Mouse (Mus musculus): ENCODE measurements around the gene Atp5e. TPM values are rescaled to one million over a fixed set of nuclear protein-coding genes. Genes with fewer than 3 reads are reported as not detected.

The Atp5e gene
- polyA plus RNA-seq (2012; fragmentation: generic; extraction: Trizol): 1,000 to 10,000 TPM; 1,261 to 1,349 TPM

DNA sequence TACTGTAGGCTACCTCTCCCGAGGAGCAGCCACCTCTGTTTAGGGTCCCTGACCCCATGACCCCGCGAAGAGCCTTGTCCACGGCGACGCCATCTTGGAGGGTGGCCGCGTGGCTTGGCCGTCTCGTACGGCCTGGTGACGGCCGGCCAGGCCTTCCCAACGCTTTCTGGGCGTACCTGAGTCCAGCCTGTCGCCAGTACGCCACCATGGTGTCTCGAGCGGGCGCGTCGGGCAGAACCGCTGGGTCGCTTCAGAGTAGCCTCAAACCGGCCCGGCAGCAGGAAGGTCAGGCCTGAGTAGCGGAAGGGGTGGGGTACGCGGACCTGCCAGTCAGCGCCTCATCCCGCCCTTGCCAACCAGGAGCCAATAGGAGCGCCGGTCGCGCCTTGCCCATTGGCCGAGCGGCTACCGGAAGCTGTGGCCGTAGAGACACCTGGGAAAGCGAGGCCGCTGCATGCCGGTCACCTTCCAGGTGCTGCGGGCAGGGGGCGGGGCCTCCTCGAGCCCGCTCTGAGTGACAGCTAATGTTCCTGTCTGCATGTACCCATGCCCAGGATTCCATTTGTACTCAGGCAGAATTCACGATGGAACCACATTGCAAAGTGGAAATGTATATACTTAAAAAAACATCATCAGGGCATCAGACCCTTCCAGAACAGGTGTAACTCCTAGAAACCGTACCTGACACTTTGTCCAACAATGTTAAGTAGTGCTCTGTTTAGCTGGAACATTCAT is at the start of gene Atp5e:
Gene Atp5e, minus strand, starts transcription at position 317 of the 735 bp plus-strand sequence.

DNA sequence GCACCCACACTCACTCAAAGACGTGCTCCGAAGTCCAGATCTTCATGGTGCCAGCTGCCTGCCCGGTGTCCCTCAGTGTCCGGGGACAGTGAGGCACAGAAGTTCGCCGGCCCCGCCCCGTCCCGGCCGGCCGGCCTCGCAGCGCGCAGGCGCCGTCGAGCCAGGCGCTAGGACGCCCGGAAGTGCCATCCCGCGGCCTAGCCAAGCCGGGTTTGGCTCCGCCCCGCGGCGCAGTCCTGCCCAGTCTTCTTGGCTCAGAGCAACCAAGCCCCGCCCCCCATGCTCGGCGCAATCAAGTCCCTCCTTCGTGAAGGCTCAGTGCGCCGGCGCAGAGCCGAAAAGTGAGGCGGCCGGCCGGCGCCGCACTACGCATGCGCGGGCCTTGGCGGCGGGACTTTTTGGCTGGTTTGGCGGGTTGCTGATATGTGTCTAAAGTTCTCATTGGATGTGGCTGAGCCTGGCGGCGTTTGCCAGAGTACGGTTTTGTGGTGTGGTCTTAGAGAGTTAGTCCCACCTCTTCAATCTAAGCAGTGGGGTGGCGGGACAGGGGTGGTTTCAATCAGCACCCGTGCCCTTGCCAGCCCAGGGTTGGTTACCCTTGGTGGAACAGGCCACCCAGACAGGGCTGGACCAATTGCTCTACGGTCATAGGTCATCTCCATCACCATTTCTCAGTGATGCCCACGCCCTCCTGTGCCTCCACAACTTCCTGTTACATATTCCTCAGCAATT is 9.1 kb upstream of the Atp5e start, which contains the start of gene Prelid3b:
Gene Prelid3b, minus strand, starts transcription at position 264 of the 732 bp plus-strand sequence.

DNA sequence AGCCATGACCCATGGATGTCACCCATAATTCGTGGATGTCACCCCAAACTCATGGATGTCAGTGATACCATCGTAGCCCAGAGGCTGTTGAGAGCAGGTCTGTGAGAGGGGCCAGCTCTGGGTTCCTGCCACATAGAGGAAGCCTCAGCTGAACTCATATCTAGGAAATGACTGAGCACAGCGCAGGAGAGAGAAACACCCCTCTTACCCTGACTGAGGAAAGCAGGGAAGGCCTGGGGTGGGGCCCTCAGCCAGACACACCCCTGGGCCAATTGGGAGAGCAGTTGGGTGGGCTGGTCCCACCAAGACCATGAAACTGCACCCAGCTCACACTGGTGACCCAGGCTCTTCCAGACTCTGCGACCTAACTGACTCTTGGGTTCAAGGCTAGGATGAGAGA is 13.6 kb downstream of the Atp5e start, which contains the start of gene Tubb1:
Gene Tubb1, plus strand, starts transcription at position 343 of the 400 bp plus-strand sequence.

DNA sequence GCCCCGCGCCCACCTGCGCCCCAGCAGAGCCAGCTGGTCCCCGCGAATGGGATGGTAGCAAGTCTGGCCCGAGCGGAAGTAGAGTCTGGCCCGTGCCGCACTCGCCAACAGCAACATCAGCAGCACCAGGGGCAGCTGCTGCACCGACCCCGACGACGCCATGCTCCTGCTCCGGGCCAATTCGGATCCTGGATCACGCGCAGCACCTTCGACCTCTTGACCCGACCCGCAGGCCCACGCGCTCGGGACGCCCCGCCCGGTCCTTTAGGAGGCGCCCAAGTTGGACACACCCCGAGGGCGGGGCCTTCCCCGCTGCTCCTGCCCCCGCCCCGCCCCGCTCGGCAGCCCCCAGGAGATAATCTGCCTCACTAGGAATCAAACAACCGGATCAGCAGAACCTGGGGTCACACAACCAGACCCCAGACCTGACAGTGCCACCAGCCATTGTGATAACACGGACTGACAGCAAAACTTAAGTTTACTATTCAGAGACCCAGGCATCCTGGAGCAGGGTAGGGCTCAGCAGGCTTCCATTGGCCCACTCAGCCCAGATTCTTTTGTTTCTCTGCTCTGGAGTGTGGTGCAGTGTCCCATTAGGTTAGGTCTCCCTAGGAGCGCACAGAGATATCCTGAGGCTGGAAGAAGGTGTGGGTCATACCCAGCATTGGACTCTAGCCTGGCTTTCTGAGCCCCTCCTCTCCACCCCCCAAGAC is 25.0 kb downstream of the Atp5e start, which contains the start of gene Ctsz:
Gene Ctsz, minus strand, starts transcription at position 303 of the 713 bp plus-strand sequence.

DNA sequence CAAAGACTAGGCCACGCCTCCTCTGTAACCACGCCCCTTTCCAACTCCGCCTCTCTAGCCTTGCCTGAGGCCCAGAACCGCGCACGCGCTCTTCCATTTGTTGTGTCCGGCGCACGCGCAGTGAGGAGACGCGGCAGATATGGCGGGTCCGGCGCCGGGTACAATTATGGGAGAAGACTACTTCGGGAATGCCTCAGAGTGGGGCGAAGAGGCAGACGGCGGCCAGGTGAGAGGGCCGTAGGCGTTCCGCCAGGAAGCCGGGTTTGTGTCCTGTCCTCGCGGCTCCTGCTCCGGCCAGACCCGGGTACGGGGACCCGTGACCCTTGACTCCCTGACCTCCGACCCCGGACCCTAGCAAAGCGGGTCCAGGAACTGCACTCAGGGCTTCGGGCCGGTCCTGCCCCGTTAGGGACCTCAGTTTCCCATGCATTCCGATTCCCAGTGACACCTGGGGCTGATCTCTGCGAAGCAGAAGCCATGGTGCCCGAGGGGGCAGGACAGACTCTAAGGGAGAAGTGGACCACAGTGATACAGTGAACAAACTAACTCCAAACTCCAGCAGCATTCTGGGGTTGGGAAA is 48.1 kb downstream of the Atp5e start, which contains the start of gene Nelfcd:
Gene Nelfcd, plus strand, starts transcription at position 74 of the 580 bp plus-strand sequence.

Other genes starting within 250 kb of the Atp5e start
- gene Gnas, start 179.8 kb downstream of the Atp5e start, polyA plus RNA-seq (2012; fragmentation: generic; extraction: Trizol): 1,000 to 10,000 TPM in 1 of 2 experiments, 100 to 1,000 TPM in 1; 476 to 1,294 TPM
- gene Gm20721, start 117.4 kb downstream of the Atp5e start, polyA plus RNA-seq (2012; fragmentation: generic; extraction: Trizol): 1 to 10 TPM in 1 of 2 experiments, under 1 TPM in 1; 0.70 to 2.6 TPM
- gene Nelfcd, start 48.3 kb downstream of the Atp5e start, polyA plus RNA-seq (2012; fragmentation: generic; extraction: Trizol): 10 to 100 TPM; 37.6 to 40.7 TPM
- gene Ctsz, start 25.1 kb downstream of the Atp5e start, polyA plus RNA-seq (2012; fragmentation: generic; extraction: Trizol): 100 to 1,000 TPM; 117 to 284 TPM
- not detected for gene Tubb1, start 13.4 kb downstream of the Atp5e start, polyA plus RNA-seq (2012; fragmentation: generic; extraction: Trizol)
- gene Prelid3b, start 9.0 kb upstream of the Atp5e start, polyA plus RNA-seq (2012; fragmentation: generic; extraction: Trizol): 10 to 100 TPM in 1 of 2 experiments, 1 to 10 TPM in 1; 8.6 to 23.5 TPM
- not detected for gene Zfp831, start 179.4 kb upstream of the Atp5e start, polyA plus RNA-seq (2012; fragmentation: generic; extraction: Trizol)